Mouse (Mus musculus) limb, embryonic 14.5 days (tissue): Measurements from ENCODE around the gene Uba1. TPM values are rescaled to one million over a fixed set of nuclear protein-coding genes. Genes with fewer than 3 reads are reported as not detected.
A peak's percentile ranks its signal among the peaks of the same experiment; 100 is the strongest.

Experiments used
- ATAC-seq: fragments of 200-750 bp; cut with Nextera tagmentation; 2 replicates; pipeline ENCODE4 v1.8.0; 2017; ENCODE audit warnings: low read depth, moderate number of reproducible peaks, moderate TSS enrichment; ENCODE audit not compliant: low FRiP score
- DNase-seq: peaks from one replicate; pipeline ENCODE4 v3.0.0-alpha.2; 2015; ENCODE audit warnings: low spot score
- H3K27ac ChIP-seq: fragments of 300-500 bp; sonication (generic); replicated peaks from 2 replicates; pipeline ENCODE4 v1.5.1; 2014; ENCODE audit warnings: low read depth, mild to moderate bottlenecking, low read length, moderate library complexity, mixed read lengths
- H3K27me3 ChIP-seq: fragments of 300-500 bp; sonication (generic); 2 replicates; pipeline ENCODE4 v1.6.1; 2014; ENCODE audit warnings: low read length, mixed read lengths; ENCODE audit not compliant: control insufficient read depth, insufficient read depth
- H3K36me3 ChIP-seq: fragments of 300-500 bp; sonication (generic); 2 replicates; pipeline ENCODE4 v1.6.1; 2014; ENCODE audit warnings: mild to moderate bottlenecking, low read length, moderate library complexity, mixed read lengths; ENCODE audit not compliant: control insufficient read depth, insufficient read depth
- H3K4me1 ChIP-seq: fragments of 300-500 bp; sonication (generic); 2 replicates; pipeline ENCODE4 v1.6.1; 2014; ENCODE audit warnings: antibody characterized with exemption, low read length, mixed read lengths; ENCODE audit not compliant: control insufficient read depth, insufficient read depth
- H3K4me2 ChIP-seq: fragments of 300-500 bp; sonication (generic); replicated peaks from 2 replicates; pipeline ENCODE4 v1.6.1; 2014; ENCODE audit warnings: low read depth, mild to moderate bottlenecking, low read length, moderate library complexity; ENCODE audit not compliant: severe bottlenecking
- H3K4me3 ChIP-seq: fragments of 300-500 bp; sonication (generic); replicated peaks from 2 replicates; pipeline ENCODE4 v1.5.1; 2014; ENCODE audit warnings: low read length
- H3K9ac ChIP-seq: fragments of 300-500 bp; sonication (generic); 2 replicates; pipeline ENCODE4 v1.6.1; 2014; ENCODE audit warnings: mild to moderate bottlenecking, low read depth, low read length, moderate library complexity; ENCODE audit not compliant: severe bottlenecking
- H3K9me3 ChIP-seq: fragments of 300-500 bp; sonication (generic); 2 replicates; pipeline ENCODE4 v1.6.1; 2016; ENCODE audit warnings: low read length; ENCODE audit not compliant: control insufficient read depth
- POLR2A ChIP-seq: fragments of 200-500 bp; IDR thresholded peaks from 2 replicates; pipeline ENCODE4 v1.8.0; 2012; ENCODE audit warnings: inconsistent platforms, mild to moderate bottlenecking, moderate library complexity, borderline replicate concordance; ENCODE audit not compliant: insufficient read depth, insufficient read length; ENCODE audit errors: extremely low read depth
- WGBS: fragments of 180-500 bp; shearing (Covaris S2); extraction: QIAGEN DNeasy Blood & Tissue Kit; methylation state at CpG from one replicate; pipeline ENCODE4 v1.1.7; 2014; 5-methylcytosine and 5-hydroxymethylcytosine counted together
- polyA plus RNA-seq, 2 experiments: library from polyadenylated mRNA; depleted of rRNA in 1 of 2; stranded (reverse) in 1 of 2; unstranded in 1 of 2; fragments of >200 nt; fragmentation: Nextera tagmentation in 1 of 2; extraction: Ambion mirVana in 1 of 2; gene quantifications; 2 replicates each; pipeline versions ENCODE4 v1.2.1 to v1.2.3; 2012 to 2014

Gene Uba1
- polyA plus RNA-seq, 2 experiments: 181 to 246 TPM

DNA sequence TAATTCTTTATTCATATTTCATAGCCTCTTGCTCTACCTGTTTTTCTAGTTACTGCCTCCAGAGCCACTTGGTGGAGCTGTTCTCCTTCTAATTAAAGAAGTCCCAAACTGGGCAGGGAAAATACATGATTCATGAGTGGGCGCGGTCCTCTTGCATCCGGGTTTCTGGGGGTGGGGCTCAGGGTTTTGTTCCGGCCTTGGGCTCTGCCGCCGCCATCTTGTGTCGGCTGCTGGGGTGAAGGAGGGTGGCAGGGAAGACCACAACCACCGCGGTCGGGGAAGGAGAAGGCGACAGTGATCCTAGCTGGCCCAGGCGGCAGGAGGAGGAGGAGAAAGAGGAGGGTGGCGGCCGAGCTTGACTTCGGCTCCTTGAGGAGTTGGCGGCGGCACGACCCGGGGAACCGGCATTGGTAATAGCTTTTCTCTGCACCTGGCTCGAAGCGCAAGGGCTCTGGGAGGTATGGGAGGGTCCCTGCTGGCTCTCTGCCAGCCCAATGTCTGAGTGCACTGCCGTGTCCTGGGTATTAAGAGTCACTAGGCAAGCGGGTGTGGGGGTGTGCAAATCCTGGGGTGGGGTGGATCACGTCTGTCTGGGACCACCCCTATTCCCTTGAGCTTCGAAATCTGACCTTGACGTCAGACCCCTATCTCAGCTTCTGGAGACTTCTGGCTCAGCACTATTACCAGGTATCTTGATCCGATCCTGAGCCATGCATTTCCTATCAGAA, 4.8 kb downstream of the Uba1 start:
- TF ChIP-seq POLR2A: peak; percentile 50; the same call in 1 of the 2 replicates
- WGBS: 10% methylated on average over 24 of the region's 28 CpGs
- H3K27me3 ChIP-seq: no peaks in the 10 kb centered on the region
- peak; percentile 91 for DNase-seq
- peak; percentile 88 for ATAC-seq
- H3K9me3 ChIP-seq: no peaks in the 10 kb centered on the region
- peak overlapping the region; percentile 55 for H3K4me3 ChIP-seq
- peaks cover 6% of the 10 kb centered on the region for H3K36me3 ChIP-seq
- H3K4me1 ChIP-seq: peaks cover 2% of the 10 kb centered on the region
- H3K27ac ChIP-seq: peak overlapping the region; percentile 71; the same call in 1 of the 2 replicates
- peak overlapping the region; percentile 65 for H3K9ac ChIP-seq
- H3K4me2 ChIP-seq: peak overlapping the region; percentile 44

DNA sequence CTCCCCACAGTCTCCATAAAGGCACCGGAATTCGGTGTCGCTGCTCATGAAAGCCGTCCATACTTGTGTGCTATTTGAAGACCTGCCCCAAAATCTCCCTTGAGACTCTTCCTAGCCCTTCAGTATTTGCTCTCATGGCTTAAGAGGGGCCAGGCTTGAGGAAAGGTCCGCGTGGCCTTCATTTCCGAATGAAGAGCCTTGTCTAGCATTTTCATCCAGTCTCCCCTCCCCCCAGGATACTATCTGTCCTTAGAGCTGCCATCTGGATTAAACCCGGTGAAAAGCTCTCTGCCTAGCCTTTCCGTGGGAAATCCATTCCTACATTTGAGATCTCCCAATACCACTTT, 5.3 kb downstream of the Uba1 start:
- no peaks in the 10 kb centered on the region for H3K9me3 ChIP-seq
- ATAC-seq: no peak
- H3K4me3 ChIP-seq: peak overlapping the region; percentile 55
- no peak for DNase-seq
- H3K4me1 ChIP-seq: peaks cover 2% of the 10 kb centered on the region
- H3K27me3 ChIP-seq: no peaks in the 10 kb centered on the region
- 15% methylated on average over 9 of the region's 9 CpGs for WGBS
- no peak overlapping the region for H3K27ac ChIP-seq
- peak overlapping the region; percentile 65 for H3K9ac ChIP-seq
- H3K4me2 ChIP-seq: peak overlapping the region; percentile 44
- H3K36me3 ChIP-seq: peaks cover 12% of the 10 kb centered on the region
- TF ChIP-seq POLR2A: no peak

DNA sequence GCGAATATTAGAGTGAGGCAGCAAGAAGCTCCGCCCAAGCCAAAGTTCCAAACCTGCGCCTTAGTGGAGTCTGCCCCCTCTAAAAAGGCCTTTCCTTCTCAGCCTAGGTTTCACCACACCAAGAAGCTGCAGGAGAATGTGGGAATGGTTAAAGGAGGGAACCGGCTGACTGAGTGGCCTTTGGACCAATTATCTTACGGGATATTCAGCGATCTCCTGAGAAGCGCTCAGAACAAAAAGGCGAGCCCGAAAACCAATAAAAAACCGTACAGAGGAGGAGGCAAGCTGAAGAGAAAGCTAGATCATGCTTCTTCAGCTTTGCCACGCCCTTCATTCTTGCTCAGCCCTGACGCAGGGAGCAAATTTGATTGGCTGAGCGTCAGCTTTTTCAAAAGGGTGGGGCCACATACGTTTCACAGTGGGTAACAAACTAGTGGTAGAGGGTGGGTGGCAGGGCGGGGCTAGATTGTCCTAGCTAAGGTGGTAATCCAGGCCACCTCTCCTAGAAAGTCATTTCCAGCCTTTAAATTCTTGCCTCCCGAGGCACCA, 29.5 kb downstream of the Uba1 start, which contains the start of gene Cdk16:
Gene Cdk16 (plus strand): TSS at position 436 of the 549 bp plus-strand sequence.
- H3K4me2 ChIP-seq: peak within 1 kb of the TSS; percentile 56
- peak within 1 kb of the TSS; percentile 91 for H3K27ac ChIP-seq
- ATAC-seq (peak; percentile 93), DNase-seq (peak; percentile 93)
- WGBS: 21% methylated on average over 16 of the region's 16 CpGs
- H3K27me3 ChIP-seq: no peaks in the 10 kb centered on the region
- peak; percentile 55; the same call in 1 of the 2 replicates for TF ChIP-seq POLR2A
- peaks cover under 1% of the 10 kb centered on the region; the same call in 1 of the 2 replicates for H3K36me3 ChIP-seq
- H3K4me3 ChIP-seq: peak within 1 kb of the TSS; percentile 58
- peak within 1 kb of the TSS; percentile 78 for H3K9ac ChIP-seq
- no peaks in the 10 kb centered on the region for H3K9me3 ChIP-seq
- no peaks in the 10 kb centered on the region for H3K4me1 ChIP-seq

DNA sequence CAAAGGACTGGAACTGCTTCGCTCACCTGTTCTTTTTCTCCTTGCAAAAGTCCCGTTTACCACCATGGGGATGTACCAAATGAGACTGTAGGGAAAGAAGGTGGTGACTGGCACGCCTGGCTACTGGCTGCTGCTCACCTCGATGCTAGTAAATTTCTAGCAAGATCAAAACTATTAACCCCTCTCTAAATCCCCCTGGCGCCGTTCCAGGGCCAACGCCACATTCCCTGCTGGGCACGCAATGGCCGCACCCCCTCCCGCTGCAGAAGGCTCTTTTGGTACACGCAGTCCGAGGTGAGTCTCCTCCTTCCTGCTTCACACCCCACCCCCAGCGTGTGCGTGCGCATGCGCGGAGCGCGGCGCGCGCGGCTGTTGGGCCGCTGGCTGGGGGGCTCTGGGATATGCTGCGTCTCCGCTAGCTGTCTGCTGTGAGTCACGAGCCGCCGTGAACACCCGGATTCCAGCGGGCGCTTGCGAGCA, 30.0 kb downstream of the Uba1 start:
- Histone ChIP-seq H3K36me3 (no peaks in the 10 kb centered on the region), H3K27me3 (no peaks in the 10 kb centered on the region), H3K27ac (peak overlapping the region; percentile 91), H3K4me2 (peak overlapping the region; percentile 56), H3K4me3 (peak overlapping the region; percentile 58), H3K4me1 (no peaks in the 10 kb centered on the region), H3K9ac (peak overlapping the region; percentile 78), H3K9me3 (no peaks in the 10 kb centered on the region)
- 0 out of 2 replicates have a peak, but pooled peaks have one; percentile 60 for TF ChIP-seq POLR2A
- ATAC-seq: peak; percentile 89
- peak; percentile 74 for DNase-seq
- 26% methylated on average over 25 of the region's 33 CpGs for WGBS

DNA sequence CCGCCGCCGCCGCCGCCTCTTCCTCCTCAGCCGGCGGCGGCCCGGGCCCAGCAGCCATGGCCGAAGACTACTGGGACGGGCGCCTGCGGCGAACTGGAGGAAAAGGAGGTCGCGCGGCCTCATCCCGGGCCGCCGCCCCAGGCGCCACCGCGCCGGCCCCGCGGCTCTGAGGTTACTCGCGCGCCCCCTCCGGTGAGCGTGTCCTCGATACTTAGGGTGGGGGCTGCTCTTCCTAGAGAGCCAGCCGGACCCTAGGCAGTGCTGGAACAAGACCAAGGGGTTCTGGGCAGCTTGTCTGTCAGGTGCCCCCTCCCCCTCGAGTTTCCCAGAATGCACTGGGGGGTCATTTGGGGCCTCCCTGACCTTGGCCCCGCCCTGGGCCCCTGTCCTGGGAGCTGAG, 30.5 kb downstream of the Uba1 start:
- ATAC-seq: peak; percentile 21

More for the DNA sequence above, 30.5 kb downstream of the Uba1 start:
- Histone ChIP-seq H3K36me3 (peaks cover 4% of the 10 kb centered on the region; the same call in 1 of the 2 replicates), H3K27ac (peak overlapping the region; percentile 91), H3K4me1 (no peaks in the 10 kb centered on the region), H3K9me3 (no peaks in the 10 kb centered on the region), H3K9ac (peak overlapping the region; percentile 78), H3K27me3 (no peaks in the 10 kb centered on the region), H3K4me2 (peak overlapping the region; percentile 56), H3K4me3 (peak overlapping the region; percentile 58)
- WGBS: 16% methylated on average over 3 of the region's 35 CpGs
- DNase-seq: peak; percentile 42
- TF ChIP-seq POLR2A: no peak
